Mouse (Mus musculus): Measurements from ENCODE around the gene 0610037L13Rik.

DNA sequence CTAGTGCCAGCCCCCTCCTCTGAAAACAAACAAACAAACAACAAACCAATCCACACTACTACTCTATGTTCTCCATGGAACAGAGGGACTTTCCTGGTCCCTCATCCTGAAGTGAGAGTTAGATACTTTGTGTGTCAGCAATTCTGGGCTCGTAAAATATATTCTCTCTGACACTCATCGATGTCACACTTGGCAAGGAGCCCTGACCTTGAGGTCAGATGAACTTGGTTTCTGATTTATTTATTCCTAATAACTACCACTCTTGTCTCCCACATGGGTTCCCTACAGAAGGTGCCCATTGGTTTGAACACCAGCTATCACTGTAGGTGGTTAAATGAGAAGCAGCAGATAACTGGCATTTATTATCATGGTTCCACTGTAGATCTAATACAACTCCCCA lies 30.7 kb downstream of the 0610037L13Rik start:
- TF ChIP-seq CTCF (IDR thresholded peaks at IDR 0.05; ENCODE audit: extremely low read depth, insufficient read depth, insufficient read length, insufficient replicate concordance) (no peak), POLR2A (IDR thresholded peaks at IDR 0.05; ENCODE audit: low read depth, low read length) (no peak)

Measured in spleen, adult 2 months (tissue).